Mouse (Mus musculus) E14TG2a.4 (cell line): ENCODE results near the gene Det1.
A peak's percentile ranks its signal among the peaks of the same experiment; 100 is the strongest.

Experiments
- H3K27me3 ChIP-seq: 2 replicates; pipeline ENCODE4 v1.6.1; 2014; ENCODE audit warnings: low read length, control low read depth; ENCODE audit not compliant: insufficient read depth
- H3K36me3 ChIP-seq: 2 replicates; pipeline ENCODE4 v1.6.1; 2014; ENCODE audit warnings: low read length, control low read depth; ENCODE audit not compliant: insufficient read depth
- H3K4me1 ChIP-seq: replicated peaks from 2 replicates; pipeline ENCODE4 v1.6.1; 2014; ENCODE audit warnings: low read depth, low read length, control low read depth
- H3K4me3 ChIP-seq: replicated peaks from 2 replicates; pipeline ENCODE4 v1.5.1; 2014; ENCODE audit warnings: mild to moderate bottlenecking, low read length
- H3K9me3 ChIP-seq: 2 replicates; pipeline ENCODE4 v1.6.1; 2014; ENCODE audit warnings: low read length, control low read depth
- CTCF ChIP-seq: conservative IDR thresholded peaks from 2 replicates; pipeline ENCODE4 v1.5.1; 2014; ENCODE audit warnings: low read length
- NANOG ChIP-seq: IDR thresholded peaks from 2 replicates; pipeline ENCODE4 v1.6.1; 2014; ENCODE audit warnings: borderline replicate concordance, low read length, mixed read lengths
- POU5F1 ChIP-seq: IDR thresholded peaks from 2 replicates; pipeline ENCODE4 v1.6.1; 2014; ENCODE audit warnings: low read length, borderline replicate concordance

Det1 gene

DNA sequence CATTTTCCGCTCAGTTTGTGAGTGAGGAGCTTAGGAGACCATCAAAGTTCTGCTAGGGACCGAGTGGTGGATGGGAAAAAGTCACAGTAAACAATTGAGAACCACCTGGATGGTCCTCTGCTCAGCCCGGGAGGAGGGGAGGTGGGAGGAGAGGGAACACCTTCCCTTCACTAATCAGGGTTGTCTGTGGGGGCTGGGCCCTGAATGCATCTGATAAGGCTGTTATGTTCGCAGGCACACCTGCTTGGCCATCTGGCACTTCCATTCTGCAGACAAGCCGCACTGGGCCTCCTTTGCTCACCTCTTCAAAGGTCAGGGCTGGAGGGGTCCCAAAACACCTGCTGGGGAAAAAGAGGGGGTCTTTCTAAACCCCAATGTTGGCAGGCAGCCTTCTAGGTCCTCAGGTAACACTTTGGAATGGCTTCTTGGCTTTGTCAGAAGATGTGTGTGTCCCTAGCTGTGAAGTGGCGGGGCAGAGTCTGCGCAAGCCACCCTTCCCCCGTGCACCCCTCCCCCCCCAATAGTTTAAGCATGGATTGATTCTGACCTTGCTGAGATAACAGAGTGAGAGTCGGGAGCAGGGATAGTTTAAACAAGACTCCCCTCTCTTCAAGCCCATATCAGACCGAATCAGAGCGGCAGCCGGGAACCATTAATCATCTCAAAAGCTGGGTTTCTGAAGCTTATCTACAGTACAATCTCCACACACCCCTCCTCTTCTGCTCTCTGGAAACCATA is 18.3 kb upstream of the Det1 start:
- Histone ChIP-seq H3K4me3 (peak overlapping the region; percentile 11), H3K9me3 (no peaks in the 10 kb centered on the region), H3K36me3 (no peaks in the 10 kb centered on the region), H3K4me1 (peaks cover 22% of the 10 kb centered on the region), H3K27me3 (no peaks in the 10 kb centered on the region; the same call in 1 of the 2 replicates)
- TF ChIP-seq POU5F1: no peak
- no peak for TF ChIP-seq NANOG
- TF ChIP-seq CTCF: no peak

- TF ChIP-seq CTCF (no peak), POU5F1 (no peak), NANOG (no peak)
- Histone ChIP-seq H3K36me3 (no peaks in the 10 kb centered on the region), H3K4me1 (peaks cover 22% of the 10 kb centered on the region), H3K9me3 (no peaks in the 10 kb centered on the region), H3K4me3 (no peak overlapping the region), H3K27me3 (peaks cover 1% of the 10 kb centered on the region)
These were observed 17.4 kb upstream of the Det1 start for GRCm38 (mm10) chr7:78864446-78864802.

- no peaks in the 10 kb centered on the region for H3K36me3 ChIP-seq
- H3K27me3 ChIP-seq: peaks cover 5% of the 10 kb centered on the region
- peaks cover 22% of the 10 kb centered on the region for H3K4me1 ChIP-seq
- TF ChIP-seq POU5F1 (no peak), NANOG (no peak), CTCF (no peak)
- H3K9me3 ChIP-seq: no peaks in the 10 kb centered on the region
- no peak overlapping the region for H3K4me3 ChIP-seq
These were observed 16.9 kb upstream of the Det1 start for GRCm38 (mm10) chr7:78863796-78864445.

- no peaks in the 10 kb centered on the region for H3K9me3 ChIP-seq
- no peaks in the 10 kb centered on the region for H3K36me3 ChIP-seq
- TF ChIP-seq POU5F1: peak; percentile 30; the same call in 1 of the 2 replicates
- no peak for TF ChIP-seq CTCF
- TF ChIP-seq NANOG: peak; percentile 93
- H3K4me3 ChIP-seq: no peak overlapping the region
- peaks cover 5% of the 10 kb centered on the region; the same call in 1 of the 2 replicates for H3K27me3 ChIP-seq
- H3K4me1 ChIP-seq: peaks cover 36% of the 10 kb centered on the region
These were observed 8.1 kb upstream of the Det1 start for GRCm38 (mm10) chr7:78855044-78855655.

- no peaks in the 10 kb centered on the region for H3K36me3 ChIP-seq
- H3K27me3 ChIP-seq: no peaks in the 10 kb centered on the region
- H3K9me3 ChIP-seq: no peaks in the 10 kb centered on the region
- TF ChIP-seq POU5F1 (no peak), CTCF (no peak), NANOG (no peak)
- no peak overlapping the region for H3K4me3 ChIP-seq
- peaks cover 36% of the 10 kb centered on the region for H3K4me1 ChIP-seq
These were observed 7.0 kb upstream of the Det1 start for GRCm38 (mm10) chr7:78854051-78854450.

- H3K4me3 ChIP-seq: peak overlapping the region; percentile 91
- H3K9me3 ChIP-seq: no peaks in the 10 kb centered on the region
- no peaks in the 10 kb centered on the region for H3K27me3 ChIP-seq
- peaks cover 40% of the 10 kb centered on the region for H3K4me1 ChIP-seq
- peaks cover 30% of the 10 kb centered on the region for H3K36me3 ChIP-seq
- TF ChIP-seq NANOG (no peak), CTCF (no peak), POU5F1 (no peak)
These were observed 872 bp downstream of the Det1 start for GRCm38 (mm10) chr7:78846066-78846716.

GRCm38 (mm10) chr7:78841601-78842000 is 5.5 kb downstream of the Det1 start:
- peaks cover 69% of the 10 kb centered on the region for H3K36me3 ChIP-seq
- no peak overlapping the region for H3K4me3 ChIP-seq
- H3K9me3 ChIP-seq: no peaks in the 10 kb centered on the region
- TF ChIP-seq CTCF (no peak), POU5F1 (no peak), NANOG (no peak)
- H3K27me3 ChIP-seq: no peaks in the 10 kb centered on the region
- peaks cover 43% of the 10 kb centered on the region for H3K4me1 ChIP-seq

GRCm38 (mm10) chr7:78837250-78837649 is 9.8 kb downstream of the Det1 start:
- no peaks in the 10 kb centered on the region for H3K27me3 ChIP-seq
- TF ChIP-seq CTCF (no peak), POU5F1 (no peak), NANOG (no peak)
- H3K36me3 ChIP-seq: peaks cover 77% of the 10 kb centered on the region
- H3K4me3 ChIP-seq: no peak overlapping the region
- no peaks in the 10 kb centered on the region for H3K9me3 ChIP-seq
- H3K4me1 ChIP-seq: 0 out of 2 replicates have a peak, but pooled peaks cover 4% of the 10 kb centered on the region

- H3K4me1 ChIP-seq: 0 out of 2 replicates have a peak, but pooled peaks cover 2% of the 10 kb centered on the region
- H3K9me3 ChIP-seq: no peaks in the 10 kb centered on the region
- H3K36me3 ChIP-seq: peaks cover 63% of the 10 kb centered on the region
- no peaks in the 10 kb centered on the region for H3K27me3 ChIP-seq
- no peak overlapping the region for H3K4me3 ChIP-seq
- TF ChIP-seq POU5F1 (no peak), CTCF (no peak), NANOG (no peak)
These were observed 11.4 kb downstream of the Det1 start for GRCm38 (mm10) chr7:78835656-78836055.
